Mouse (Mus musculus) liver, embryonic 14.5 days (tissue): Measurements from ENCODE around the gene Cd59a. TPM values are rescaled to one million over a fixed set of nuclear protein-coding genes. Genes with fewer than 3 reads are reported as not detected.
"Not testable (repeated sequence)": the region's sequence is repeated elsewhere in the genome, so short reads cannot be mapped to it uniquely, and the experiment has no call there.

Source experiments
- ATAC-seq: fragments of 200-750 bp; cut with Nextera tagmentation; 2 replicates; pipeline ENCODE4 v1.8.0; 2017; ENCODE audit warnings: moderate number of reproducible peaks, mild to moderate bottlenecking, moderate library complexity; ENCODE audit not compliant: insufficient read depth
- DNase-seq, 3 experiments: peaks; one replicate each; pipeline ENCODE4 v3.0.0-alpha.2; 2012 to 2013; ENCODE audit warnings: low read depth in 3 of 3, low spot score in 3 of 3
- H3K27ac ChIP-seq: fragments of 300-500 bp; sonication (generic); 2 replicates; pipeline ENCODE4 v1.5.1; 2014; ENCODE audit warnings: moderate library complexity, mild to moderate bottlenecking, control low read depth, inconsistent platforms
- H3K27me3 ChIP-seq: fragments of 300-500 bp; sonication (generic); 2 replicates; pipeline ENCODE4 v1.6.1; 2014; ENCODE audit warnings: mild to moderate bottlenecking, low read length, moderate library complexity; ENCODE audit not compliant: control insufficient read depth, insufficient read depth
- H3K36me3 ChIP-seq: fragments of 300-500 bp; sonication (generic); replicated peaks from 2 replicates; pipeline ENCODE4 v1.6.1; 2014; ENCODE audit warnings: low read depth; ENCODE audit not compliant: control insufficient read depth, insufficient read depth
- H3K4me1 ChIP-seq, 2 experiments: fragments of 200-500 bp in 1 of 2; fragments of 300-500 bp in 1 of 2; sonication (generic) in 1 of 2; replicated peaks; 2 replicates each; pipeline ENCODE4 v1.6.1; 2012 to 2014; ENCODE audit warnings: antibody characterized with exemption in 1 of 2, inconsistent platforms in 1 of 2, low read length in 1 of 2; ENCODE audit not compliant: control insufficient read depth in 2 of 2, insufficient read depth in 2 of 2
- H3K4me2 ChIP-seq: fragments of 300-500 bp; sonication (generic); 2 replicates; pipeline ENCODE4 v1.6.1; 2014; ENCODE audit warnings: low read depth, mild to moderate bottlenecking, control low read depth, moderate library complexity
- H3K4me3 ChIP-seq, 2 experiments: fragments of 200-500 bp in 1 of 2; fragments of 300-500 bp in 1 of 2; sonication (generic) in 1 of 2; 2 replicates each; pipeline ENCODE4 v1.5.1; 2012 to 2014; ENCODE audit warnings: low read depth in 2 of 2, low read length in 2 of 2, mild to moderate bottlenecking in 2 of 2, control low read depth in 1 of 2, inconsistent platforms in 1 of 2, moderate library complexity in 1 of 2; ENCODE audit not compliant: insufficient read depth in 1 of 2
- H3K9ac ChIP-seq: fragments of 300-500 bp; sonication (generic); replicated peaks from 2 replicates; pipeline ENCODE4 v1.6.1; 2014; ENCODE audit warnings: mild to moderate bottlenecking, control low read depth, moderate library complexity
- H3K9me3 ChIP-seq: fragments of 300-500 bp; sonication (generic); 2 replicates; pipeline ENCODE4 v1.6.1; 2016; ENCODE audit warnings: low read length, mixed read lengths; ENCODE audit not compliant: control insufficient read depth
- CTCF ChIP-seq: IDR thresholded peaks from 2 replicates; pipeline ENCODE4 v1.5.1; 2016; ENCODE audit warnings: antibody characterized with exemption, low read depth, control low read depth
- EP300 ChIP-seq: IDR thresholded peaks from 2 replicates; pipeline ENCODE4 v1.6.1; 2016; ENCODE audit warnings: antibody characterized with exemption, low read depth
- WGBS: fragments of 180-500 bp; shearing (Covaris S2); extraction: QIAGEN DNeasy Blood & Tissue Kit; methylation state at CpG from one replicate; pipeline ENCODE4 v1.1.7; 2014; ENCODE audit not compliant: insufficient replicate concordance; 5-methylcytosine and 5-hydroxymethylcytosine counted together
- polyA plus RNA-seq, 2 experiments: library from polyadenylated mRNA; depleted of rRNA in 1 of 2; stranded (reverse) in 1 of 2; unstranded in 1 of 2; fragments of >200 nt; fragmentation: Nextera tagmentation in 1 of 2; extraction: Ambion mirVana in 1 of 2; gene quantifications; 2 replicates each; pipeline versions ENCODE4 v1.2.1 to v1.2.3; 2012 to 2014

Gene Cd59a
- polyA plus RNA-seq, 2 experiments = 41.3 to 94.7 TPM

- peaks cover 8 to 21% of the 10 kb centered on the region in 2 experiments for H3K4me1 ChIP-seq
- no peak overlapping the region for H3K4me2 ChIP-seq
- no peaks in the 10 kb centered on the region for H3K9me3 ChIP-seq
- H3K9ac ChIP-seq = no peak overlapping the region
- TF ChIP-seq CTCF (no peak), EP300 (no peak)
- ATAC-seq (no peak), DNase-seq (no peak)
- H3K4me3 ChIP-seq = no peak overlapping the region
- H3K27me3 ChIP-seq = no peaks in the 10 kb centered on the region
- no peak overlapping the region for H3K27ac ChIP-seq
- peaks cover 32% of the 10 kb centered on the region for H3K36me3 ChIP-seq
These were observed 32.9 kb upstream of the Cd59a start for GRCm38 (mm10) chr2:104062665-104063064.

DNA sequence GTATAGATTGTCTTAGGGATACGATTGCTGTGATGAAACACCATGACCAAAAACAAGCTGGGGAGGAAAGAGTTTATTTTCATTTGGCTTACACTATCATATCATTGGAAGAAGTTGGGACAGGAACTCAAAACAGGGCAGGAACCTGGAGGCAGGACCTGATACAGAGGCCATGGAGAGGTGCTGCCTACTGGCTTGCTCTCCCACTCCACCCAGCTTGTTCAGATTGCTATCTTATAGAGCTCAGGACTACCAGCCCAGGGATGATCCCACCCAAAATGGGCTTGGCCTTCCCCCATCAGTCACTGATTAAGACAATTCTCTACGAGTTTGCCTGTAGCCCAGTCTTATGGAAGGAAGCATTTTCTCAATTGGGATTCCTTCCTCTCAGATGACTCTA, 31.4 kb upstream of the Cd59a start:
- no peak for TF ChIP-seq CTCF
- TF ChIP-seq EP300 = no peak
- Histone ChIP-seq H3K4me3 (no peak overlapping the region), H3K9me3 (no peaks in the 10 kb centered on the region), H3K9ac (no peak overlapping the region), H3K4me1 (peaks cover 12 to 27% of the 10 kb centered on the region in 2 experiments), H3K36me3 (peaks cover 24% of the 10 kb centered on the region), H3K27ac (no peak overlapping the region), H3K4me2 (no peak overlapping the region), H3K27me3 (no peaks in the 10 kb centered on the region)
- 52% methylated on average over 2 of the region's 2 CpGs for WGBS
- ATAC-seq (peak; percentile 70), DNase-seq (peak in 1 of 3 experiments; percentile 37)

DNA sequence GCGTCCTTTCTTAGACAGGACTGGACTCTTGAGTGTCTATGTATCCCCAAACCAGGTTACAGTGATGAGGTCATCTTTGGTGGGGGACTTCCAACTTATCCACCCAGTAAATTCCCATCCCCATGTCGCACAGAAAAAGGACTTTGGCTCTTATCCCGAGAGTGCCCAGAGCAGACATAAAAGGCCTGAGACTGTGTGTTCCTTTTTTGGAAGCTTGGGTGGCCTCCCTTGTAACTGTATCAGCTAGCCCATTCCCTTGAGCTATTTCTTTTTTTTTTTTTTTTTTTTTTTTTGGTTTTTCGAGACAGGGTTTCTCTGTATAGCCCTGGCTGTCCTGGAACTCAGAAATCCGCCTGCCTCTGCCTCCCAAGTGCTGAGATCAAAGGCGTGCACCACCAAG, 30.1 kb upstream of the Cd59a start, which contains the start of gene Gm10912:
TSS of gene Gm10912 (plus strand) at position 301 of the 400 bp plus-strand sequence.
- not testable (repeated sequence) for DNase-seq, H3K9ac ChIP-seq, H3K9me3 ChIP-seq, ATAC-seq, H3K4me3 ChIP-seq, H3K4me2 ChIP-seq, H3K27me3 ChIP-seq, H3K27ac ChIP-seq
- H3K36me3 ChIP-seq = peaks cover 15% of the 10 kb centered on the region
- peaks cover 22 to 40% of the 10 kb centered on the region in 2 experiments for H3K4me1 ChIP-seq
- 78% methylated on average over 6 of the region's 6 CpGs for whole genome bisulfite sequencing

DNA sequence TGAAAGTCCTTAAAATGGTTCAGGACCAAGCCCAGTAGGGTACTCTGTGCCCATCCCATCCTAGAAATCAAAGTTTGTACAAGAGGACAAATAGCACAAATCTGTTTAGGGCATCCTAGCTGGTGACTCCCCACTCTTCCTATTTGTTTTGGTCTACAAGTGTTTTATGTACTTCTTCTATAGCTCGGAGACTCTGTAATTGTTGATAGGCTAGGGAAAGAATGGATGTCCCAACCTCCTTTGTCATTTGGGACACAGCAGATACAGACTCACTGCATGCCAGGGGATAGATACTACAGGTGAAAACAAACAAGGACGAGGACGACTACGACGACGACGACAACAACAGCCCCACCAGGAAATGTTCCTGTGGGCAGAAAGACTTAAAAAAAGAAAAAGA, 27.2 kb upstream of the Cd59a start, which contains the start of gene Gm10799:
TSS of gene Gm10799 (minus strand) at position 101 of the 400 bp plus-strand sequence.
- Histone ChIP-seq H3K4me2 (peak within 1 kb of the TSS; percentile 72), H3K4me1 (peaks cover 22 to 40% of the 10 kb centered on the region in 2 experiments), H3K27ac (peak within 1 kb of the TSS; percentile 25; the same call in 1 of the 2 replicates)
- WGBS = 32% methylated on average over 7 of the region's 7 CpGs
- H3K36me3 ChIP-seq, H3K4me3 ChIP-seq, H3K27me3 ChIP-seq, H3K9me3 ChIP-seq, H3K9ac ChIP-seq, DNase-seq, ATAC-seq: not testable (repeated sequence)

GRCm38 (mm10) chr2:104069704-104070185, 25.9 kb upstream of the Cd59a start, which contains the start of gene Cd59b:
Gene Cd59b (plus strand): TSS chr2:104069849.
- H3K9me3 ChIP-seq = no peaks in the 10 kb centered on the region
- peak within 1 kb of the TSS; percentile 72 for H3K4me2 ChIP-seq
- H3K27me3 ChIP-seq = no peaks in the 10 kb centered on the region
- ATAC-seq (peak; percentile 95), DNase-seq (peak in 1 of 3 experiments; percentile 74)
- peak within 1 kb of the TSS; percentile 58 to 98 for H3K4me3 ChIP-seq
- 10% methylated on average over 13 of the region's 13 CpGs for whole genome bisulfite sequencing
- no peak for TF ChIP-seq EP300
- TF ChIP-seq CTCF = peak; percentile 32; the same call in 1 of the 2 replicates
- H3K27ac ChIP-seq = peak within 1 kb of the TSS; percentile 75
- peak within 1 kb of the TSS; percentile 60 for H3K9ac ChIP-seq
- peaks cover 14 to 30% of the 10 kb centered on the region in 2 experiments for H3K4me1 ChIP-seq
- no peaks in the 10 kb centered on the region for H3K36me3 ChIP-seq
